Comparison of ENCODE assay signal across 23 mouse cellular contexts in genomic region chr19:45657828-45658227, GRCm38 (mm10). TPM values are rescaled to one million over a fixed set of nuclear protein-coding genes. Genes with fewer than 3 reads are reported as not detected.
DNase-seq lines count a peak whose midpoint lies in the region; ATAC-seq and TF ChIP-seq lines count a peak whose summit lies in the region.
"Had no signal": no experiment of that assay in that cellular context is flagged by ENCODE, and none has a peak within 500 bp of the region (broad histone marks: within the 10 kb centered on the region; RNA-seq: fewer than 3 reads in every experiment).

No protein-coding gene starts in this region.

- TF ChIP-seq CTCF in hindbrain, postnatal 0 days (IDR thresholded peaks at IDR 0.05; ENCODE audit: low read depth): no peak

- H3K36me3 ChIP-seq in hindbrain, postnatal 0 days (ENCODE audit: insufficient read depth, low read length): no peaks in the 10 kb centered on the region
- H3K36me3 ChIP-seq in hindbrain, embryonic 16.5 days (ENCODE audit: control insufficient read depth, insufficient read depth, low read length): no peaks in the 10 kb centered on the region
- H3K36me3 ChIP-seq in liver, embryonic 13.5 days: no peaks in the 10 kb centered on the region
- H3K36me3 ChIP-seq: embryonic facial prominence, embryonic 13.5 days; forebrain, embryonic 15.5 days; heart, embryonic 10.5 days; hindbrain, embryonic 12.5 days; limb, embryonic 12.5 days; neural tube, embryonic 15.5 days had no signal

- H3K9ac ChIP-seq in hindbrain, postnatal 0 days (replicated peaks; ENCODE audit: low read length): no peak overlapping the region
- no peak overlapping the region for H3K9ac ChIP-seq in hindbrain, embryonic 16.5 days (ENCODE audit: low read depth, low read length)
- no peak overlapping the region for H3K9ac ChIP-seq in liver, embryonic 13.5 days
- H3K9ac ChIP-seq: embryonic facial prominence, embryonic 13.5 days; forebrain, embryonic 15.5 days; hindbrain, embryonic 12.5 days; limb, embryonic 12.5 days; neural tube, embryonic 15.5 days had no signal

- H3K4me2 ChIP-seq in hindbrain, postnatal 0 days (ENCODE audit: low read depth, low read length): peak overlapping the region; percentile 81; the same call in 1 of the 2 replicates
- no peak overlapping the region; the same call in 1 of the 2 replicates for H3K4me2 ChIP-seq in hindbrain, embryonic 16.5 days (ENCODE audit: low read length)
- H3K4me2 ChIP-seq in liver, embryonic 13.5 days: peak overlapping the region; percentile 37; the same call in 1 of the 2 replicates

- H3K27ac ChIP-seq in hindbrain, postnatal 0 days: no peak overlapping the region
- no peak overlapping the region for H3K27ac ChIP-seq in hindbrain, embryonic 16.5 days (ENCODE audit: low read depth, low read length)
- peak overlapping the region; percentile 96 for H3K27ac ChIP-seq in liver, embryonic 13.5 days
- H3K27ac ChIP-seq: embryonic facial prominence, embryonic 13.5 days; forebrain, embryonic 15.5 days; heart, embryonic 10.5 days; hindbrain, embryonic 12.5 days; limb, embryonic 12.5 days; neural tube, embryonic 15.5 days had no signal

- 96% methylated on average over 1 of the region's 1 CpGs for WGBS in hindbrain, postnatal 0 days
- whole genome bisulfite sequencing in hindbrain, embryonic 16.5 days: 78% methylated on average over 1 of the region's 1 CpGs
- WGBS in liver, embryonic 13.5 days (ENCODE audit: insufficient replicate concordance): 30% methylated on average over 1 of the region's 1 CpGs

- H3K4me1 ChIP-seq in hindbrain, postnatal 0 days (ENCODE audit: insufficient read depth, low read length): no peaks in the 10 kb centered on the region; the same call in none of the 2 replicates
- H3K4me1 ChIP-seq in hindbrain, embryonic 16.5 days (ENCODE audit: control insufficient read depth, insufficient read depth, low read depth, low read length): peaks cover 20% of the 10 kb centered on the region
- H3K4me1 ChIP-seq in liver, embryonic 13.5 days (replicated peaks): peaks cover 59% of the 10 kb centered on the region

- H3K4me3 ChIP-seq in hindbrain, postnatal 0 days (ENCODE audit: low read length): no peak overlapping the region
- no peak overlapping the region for H3K4me3 ChIP-seq in hindbrain, embryonic 16.5 days (ENCODE audit: low read length)
- peak overlapping the region; percentile 99 for H3K4me3 ChIP-seq in liver, embryonic 13.5 days (replicated peaks)
- H3K4me3 ChIP-seq: embryonic facial prominence, embryonic 13.5 days; forebrain, embryonic 15.5 days; heart, embryonic 10.5 days; hindbrain, embryonic 12.5 days; limb, embryonic 12.5 days had no signal

- ATAC-seq in hindbrain, postnatal 0 days: no peak
- ATAC-seq in hindbrain, embryonic 16.5 days: no peak
- ATAC-seq in liver, embryonic 13.5 days (ENCODE audit: low read depth): peak; percentile 52
- peak; percentile 62 for ATAC-seq in megakaryocyte-erythroid progenitor cell, adult 5-6 weeks (replicated peaks; ENCODE audit: low FRiP score, low TSS enrichment, poor library complexity, severe bottlenecking)
- ATAC-seq: CD4-positive, CD25-positive, alpha-beta regulatory T cell, adult 4 months; forebrain, embryonic 15.5 days had no signal

- no peaks in the 10 kb centered on the region for H3K9me3 ChIP-seq in hindbrain, postnatal 0 days (ENCODE audit: low read length)
- H3K9me3 ChIP-seq in hindbrain, embryonic 16.5 days (ENCODE audit: control insufficient read depth, low read length): no peaks in the 10 kb centered on the region
- H3K9me3 ChIP-seq in liver, embryonic 13.5 days (replicated peaks): no peaks in the 10 kb centered on the region
- H3K9me3 ChIP-seq: embryonic facial prominence, embryonic 13.5 days; forebrain, embryonic 15.5 days; heart, embryonic 10.5 days; hindbrain, embryonic 12.5 days; limb, embryonic 12.5 days; neural tube, embryonic 15.5 days had no signal

- intact Hi-C loops in left cerebral cortex, postnatal 36 days (cut with DNase I): no loop called here

- no peaks in the 10 kb centered on the region for H3K27me3 ChIP-seq in hindbrain, postnatal 0 days (ENCODE audit: insufficient read depth, low read length)
- H3K27me3 ChIP-seq in hindbrain, embryonic 16.5 days (replicated peaks; ENCODE audit: control insufficient read depth, insufficient read depth, low read length): no peaks in the 10 kb centered on the region
- no peaks in the 10 kb centered on the region for H3K27me3 ChIP-seq in liver, embryonic 13.5 days
- H3K27me3 ChIP-seq: embryonic facial prominence, embryonic 13.5 days; forebrain, embryonic 15.5 days; limb, embryonic 12.5 days; neural tube, embryonic 15.5 days had no signal

- DNase-seq in hindbrain, postnatal 0 days (ENCODE audit: low spot score): no peak
- DNase-seq in c-Kit-positive CD71-positive TER-119-negative erythroid progenitor cells, embryonic 14.5 days (ENCODE audit: low read depth): peak; percentile 72
- DNase-seq in liver, embryonic 13.5 days: no peak
- DNase-seq in left cerebral cortex, postnatal 36 days (ENCODE audit: low spot score in 2 of 2): no peak
- no peak for DNase-seq in right cerebral cortex, adult 18-20 months
- DNase-seq: cerebellum, adult 8-10 months; cerebellum, postnatal 36 days; embryo, embryonic 11 days; heart, postnatal 10 days; kidney, postnatal 10 days; lung, adult 2 months; lung, postnatal 36 days; right cerebral cortex, postnatal 14 days; spleen, adult 18-20 months had no signal

RNA-seq across cellular contexts. Expression of gene Fbxw4, which starts 2.3 kb away (rescaled TPM):
- total RNA-seq in hindbrain, postnatal 0 days (2014; rRNA removed): 65.3 and 77.0 TPM in 2 replicates
- 5.3 and 5.4 TPM in 2 replicates for polyA plus RNA-seq in hindbrain, postnatal 0 days (2015; fragmentation: Nextera tagmentation; extraction: Ambion mirVana)
- polyA plus RNA-seq in hindbrain, embryonic 16.5 days (2015; fragmentation: Nextera tagmentation; extraction: Ambion mirVana): 5.3 and 6.7 TPM in 2 replicates
- 1.9 and 2.3 TPM in 2 replicates for polyA plus RNA-seq in liver, embryonic 13.5 days (2015; fragmentation: Nextera tagmentation; extraction: Ambion mirVana)
- 14.5 and 33.0 TPM in 2 replicates for total RNA-seq in megakaryocyte-erythroid progenitor cell, adult 5-6 weeks (2014; fragmentation: Nextera tagmentation)
- 5.5 and 15.5 TPM in 2 replicates for total RNA-seq in megakaryocyte-erythroid progenitor cell, adult 5-6 weeks (2017)
- 10 to 100 TPM; 34.4 to 35.9 TPM for total RNA-seq in left cerebral cortex, postnatal 36 days (2021)

Comparison
In these comparisons a context has a peak if more than half of its experiments do, and no peak if none do; other contexts are left out.
1. ATAC-seq: peak in liver, embryonic 13.5 days (single experiment) and megakaryocyte-erythroid progenitor cell, adult 5-6 weeks (single experiment); none in hindbrain, postnatal 0 days (single experiment) and hindbrain, embryonic 16.5 days (single experiment).